Mouse (Mus musculus) lung, embryonic 14.5 days (tissue): Measurements from ENCODE around the gene Taf5. TPM values are rescaled to one million over a fixed set of nuclear protein-coding genes. Genes with fewer than 3 reads are reported as not detected.

Experiments used
- ATAC-seq: fragments of 200-750 bp; cut with Nextera tagmentation; 2 replicates; pipeline ENCODE4 v1.8.0; 2017; ENCODE audit warnings: mild to moderate bottlenecking, moderate TSS enrichment, moderate library complexity; ENCODE audit not compliant: insufficient read depth
- DNase-seq: peaks from one replicate; pipeline ENCODE4 v3.0.0-alpha.2; 2015
- H3K27ac ChIP-seq: fragments of 300-500 bp; sonication (generic); 2 replicates; pipeline ENCODE4 v1.5.1; 2014; ENCODE audit warnings: low read depth, mild to moderate bottlenecking, moderate library complexity
- H3K27me3 ChIP-seq: fragments of 300-500 bp; sonication (generic); 2 replicates; pipeline ENCODE4 v1.6.1; 2014; ENCODE audit warnings: low read length, control low read depth; ENCODE audit not compliant: insufficient read depth
- H3K36me3 ChIP-seq: fragments of 300-500 bp; sonication (generic); 2 replicates; pipeline ENCODE4 v1.6.1; 2014; ENCODE audit warnings: control low read depth; ENCODE audit not compliant: insufficient read depth
- H3K4me1 ChIP-seq: fragments of 300-500 bp; sonication (generic); 2 replicates; pipeline ENCODE4 v1.6.1; 2014; ENCODE audit warnings: antibody characterized with exemption, control low read depth; ENCODE audit not compliant: insufficient read depth
- H3K4me2 ChIP-seq: fragments of 300-500 bp; sonication (generic); 2 replicates; pipeline ENCODE4 v1.6.1; 2014; ENCODE audit warnings: mild to moderate bottlenecking
- H3K4me3 ChIP-seq: fragments of 300-500 bp; sonication (generic); 2 replicates; pipeline ENCODE4 v1.5.1; 2014; ENCODE audit warnings: low read depth, low read length
- H3K9ac ChIP-seq: fragments of 300-500 bp; sonication (generic); 2 replicates; pipeline ENCODE4 v1.6.1; 2014
- H3K9me3 ChIP-seq: fragments of 300-500 bp; sonication (generic); 2 replicates; pipeline ENCODE4 v1.6.1; 2016; ENCODE audit warnings: low read depth, low read length, control low read depth
- CTCF ChIP-seq: IDR thresholded peaks from 2 replicates; pipeline ENCODE4 v1.5.1; 2016; ENCODE audit warnings: antibody characterized with exemption, low read depth
- WGBS: fragments of 180-500 bp; shearing (Covaris S2); extraction: QIAGEN DNeasy Blood & Tissue Kit; methylation state at CpG from one replicate; pipeline ENCODE4 v1.1.7; 2014; 5-methylcytosine and 5-hydroxymethylcytosine counted together
- polyA plus RNA-seq: library from polyadenylated mRNA; unstranded; fragments of >200 nt; fragmentation: Nextera tagmentation; extraction: Ambion mirVana; gene quantifications from 2 replicates; pipeline ENCODE4 v1.2.1, GENCODE M21; 2014

The Taf5 gene
- polyA plus RNA-seq, 1 experiment from 2014 or later = 9.7 TPM

GRCm38 (mm10) chr19:47026513-47026912 is 41.0 kb upstream of the Taf5 start:
- H3K27me3 ChIP-seq = no peaks in the 10 kb centered on the region
- H3K36me3 ChIP-seq = no peaks in the 10 kb centered on the region
- TF ChIP-seq CTCF = no peak
- H3K4me2 ChIP-seq = no peak overlapping the region
- no peak overlapping the region for H3K9ac ChIP-seq
- H3K4me3 ChIP-seq = no peak overlapping the region
- H3K4me1 ChIP-seq = peaks cover 7% of the 10 kb centered on the region; the same call in 1 of the 2 replicates
- DNase-seq (no peak), ATAC-seq (no peak)
- H3K9me3 ChIP-seq = no peaks in the 10 kb centered on the region
- no peak overlapping the region for H3K27ac ChIP-seq
- whole genome bisulfite sequencing = 88% methylated on average over 4 of the region's 4 CpGs

GRCm38 (mm10) chr19:47029796-47030195 is 37.8 kb upstream of the Taf5 start:
- ATAC-seq = no peak
- peaks cover 10% of the 10 kb centered on the region for H3K36me3 ChIP-seq
- no peak overlapping the region for H3K9ac ChIP-seq
- no peak overlapping the region for H3K27ac ChIP-seq
- H3K4me3 ChIP-seq = no peak overlapping the region
- TF ChIP-seq CTCF = no peak
- H3K27me3 ChIP-seq = no peaks in the 10 kb centered on the region
- no peak overlapping the region for H3K4me2 ChIP-seq
- H3K9me3 ChIP-seq = no peaks in the 10 kb centered on the region
- DNase-seq = no peak
- peaks cover 4% of the 10 kb centered on the region; the same call in 1 of the 2 replicates for H3K4me1 ChIP-seq
- 77% methylated on average over 9 of the region's 9 CpGs for WGBS

- WGBS = 87% methylated on average over 6 of the region's 6 CpGs
- Histone ChIP-seq H3K9ac (no peak overlapping the region), H3K36me3 (peaks cover 27% of the 10 kb centered on the region), H3K27ac (no peak overlapping the region), H3K4me3 (no peak overlapping the region), H3K4me1 (no peaks in the 10 kb centered on the region), H3K9me3 (no peaks in the 10 kb centered on the region), H3K4me2 (no peak overlapping the region), H3K27me3 (no peaks in the 10 kb centered on the region)
- ATAC-seq (no peak), DNase-seq (no peak)
- no peak for TF ChIP-seq CTCF
Measured at GRCm38 (mm10) chr19:47031770-47032169, 35.8 kb upstream of the Taf5 start.

GRCm38 (mm10) chr19:47034916-47035315 is 32.6 kb upstream of the Taf5 start:
- peaks cover 50% of the 10 kb centered on the region for H3K36me3 ChIP-seq
- DNase-seq = no peak
- ATAC-seq = no peak
- H3K27me3 ChIP-seq = no peaks in the 10 kb centered on the region
- 81% methylated on average over 4 of the region's 4 CpGs for WGBS
- H3K9me3 ChIP-seq = no peaks in the 10 kb centered on the region
- no peak overlapping the region for H3K4me3 ChIP-seq
- H3K4me1 ChIP-seq = no peaks in the 10 kb centered on the region
- no peak overlapping the region for H3K27ac ChIP-seq
- no peak overlapping the region for H3K4me2 ChIP-seq
- H3K9ac ChIP-seq = no peak overlapping the region
- no peak for TF ChIP-seq CTCF

GRCm38 (mm10) chr19:47036596-47036995 is 30.9 kb upstream of the Taf5 start:
- no peak overlapping the region for H3K27ac ChIP-seq
- no peak for ATAC-seq
- peaks cover 59% of the 10 kb centered on the region for H3K36me3 ChIP-seq
- no peaks in the 10 kb centered on the region for H3K9me3 ChIP-seq
- no peaks in the 10 kb centered on the region for H3K27me3 ChIP-seq
- H3K4me1 ChIP-seq = no peaks in the 10 kb centered on the region
- WGBS = 80% methylated on average over 3 of the region's 3 CpGs
- no peak for TF ChIP-seq CTCF
- no peak for DNase-seq
- H3K9ac ChIP-seq = no peak overlapping the region
- no peak overlapping the region for H3K4me3 ChIP-seq
- H3K4me2 ChIP-seq = no peak overlapping the region

GRCm38 (mm10) chr19:47040720-47041473 is 26.6 kb upstream of the Taf5 start:
- Histone ChIP-seq H3K4me3 (no peak overlapping the region), H3K9me3 (no peaks in the 10 kb centered on the region), H3K4me2 (no peak overlapping the region), H3K9ac (no peak overlapping the region), H3K27me3 (no peaks in the 10 kb centered on the region), H3K27ac (no peak overlapping the region), H3K36me3 (peaks cover 50% of the 10 kb centered on the region), H3K4me1 (no peaks in the 10 kb centered on the region)
- no peak for TF ChIP-seq CTCF
- WGBS = 81% methylated on average over 3 of the region's 3 CpGs
- DNase-seq = no peak
- ATAC-seq = no peak

- ATAC-seq = no peak
- Histone ChIP-seq H3K9me3 (no peaks in the 10 kb centered on the region), H3K36me3 (peaks cover 49% of the 10 kb centered on the region), H3K9ac (no peak overlapping the region), H3K4me3 (no peak overlapping the region), H3K27me3 (no peaks in the 10 kb centered on the region), H3K4me1 (no peaks in the 10 kb centered on the region), H3K27ac (no peak overlapping the region), H3K4me2 (no peak overlapping the region)
- TF ChIP-seq CTCF = peak; percentile 45
- 79% methylated on average over 3 of the region's 3 CpGs for WGBS
- peak; percentile 62 for DNase-seq
Measured at GRCm38 (mm10) chr19:47043608-47044007, 23.9 kb upstream of the Taf5 start.

GRCm38 (mm10) chr19:47046343-47046742 is 21.2 kb upstream of the Taf5 start:
- DNase-seq (peak; percentile 17), ATAC-seq (no peak)
- Histone ChIP-seq H3K27me3 (no peaks in the 10 kb centered on the region), H3K9me3 (no peaks in the 10 kb centered on the region), H3K4me2 (no peak overlapping the region), H3K9ac (no peak overlapping the region), H3K4me1 (peaks cover 6% of the 10 kb centered on the region; the same call in 1 of the 2 replicates), H3K4me3 (no peak overlapping the region), H3K27ac (no peak overlapping the region), H3K36me3 (peaks cover 31% of the 10 kb centered on the region)
- WGBS = 92% methylated on average over 1 of the region's 1 CpGs
- TF ChIP-seq CTCF = no peak
